Mouse (Mus musculus) megakaryocyte, embryonic 14.5 days (primary cell): Measurements from ENCODE around the gene Nhlrc1. TPM values are rescaled to one million over a fixed set of nuclear protein-coding genes. Genes with fewer than 3 reads are reported as not detected.
A peak's percentile ranks its signal among the peaks of the same experiment; 100 is the strongest.

ENCODE experiments used
- H3K27me3 ChIP-seq: replicated peaks from 2 replicates; pipeline ENCODE3; 2012; ENCODE audit warnings: inconsistent platforms
- H3K36me3 ChIP-seq: replicated peaks from 2 replicates; pipeline ENCODE3; 2012; ENCODE audit warnings: low read length, inconsistent platforms, mixed read lengths
- H3K4me1 ChIP-seq: 2 replicates; pipeline ENCODE4 v1.6.1; 2012; ENCODE audit warnings: inconsistent platforms
- H3K4me3 ChIP-seq: replicated peaks from 2 replicates; pipeline ENCODE3; 2012; ENCODE audit warnings: moderate library complexity, mild to moderate bottlenecking, inconsistent platforms
- H3K9me3 ChIP-seq: 2 replicates; pipeline ENCODE4 v1.6.1; 2012; ENCODE audit warnings: inconsistent platforms
- FLI1 ChIP-seq: IDR thresholded peaks from 2 replicates; pipeline ENCODE4 v1.6.1; 2012; ENCODE audit warnings: low read length, inconsistent platforms, mixed read lengths
- GATA1 ChIP-seq: IDR thresholded peaks from 3 replicates; pipeline ENCODE4 v1.6.1; 2012; ENCODE audit warnings: mixed read lengths, low read length, inconsistent platforms, borderline replicate concordance
- polyA plus RNA-seq: library from polyadenylated mRNA; stranded (reverse); fragments of >175 nt; gene quantifications from 2 replicates; pipeline ENCODE4 v1.2.3, GENCODE M21; 2012; ENCODE audit warnings: low replicate concordance; ENCODE audit not compliant: insufficient read depth

Gene Nhlrc1
- polyA plus RNA-seq, 1 experiment = 0.87 TPM

GRCm38 (mm10) chr13:47043030-47043680 lies 28.5 kb upstream of the Nhlrc1 start, which contains the start of gene Kdm1b:
TSS of gene Kdm1b (plus strand) at chr13:47043499.
- peak within 1 kb of the TSS; percentile 96 for H3K4me3 ChIP-seq
- H3K36me3 ChIP-seq = peaks cover 3% of the 10 kb centered on the region
- no peaks in the 10 kb centered on the region for H3K9me3 ChIP-seq
- peaks cover 12% of the 10 kb centered on the region for H3K27me3 ChIP-seq
- peaks cover 20% of the 10 kb centered on the region for H3K4me1 ChIP-seq
- TF ChIP-seq FLI1 (no peak), GATA1 (no peak)

GRCm38 (mm10) chr13:47042024-47042633 lies 27.5 kb upstream of the Nhlrc1 start:
- peak overlapping the region; percentile 96 for H3K4me3 ChIP-seq
- H3K36me3 ChIP-seq = no peaks in the 10 kb centered on the region
- peaks cover 20% of the 10 kb centered on the region for H3K4me1 ChIP-seq
- no peak for TF ChIP-seq FLI1
- no peak for TF ChIP-seq GATA1
- peaks cover 12% of the 10 kb centered on the region for H3K27me3 ChIP-seq
- H3K9me3 ChIP-seq = no peaks in the 10 kb centered on the region

- Histone ChIP-seq H3K36me3 (no peaks in the 10 kb centered on the region), H3K27me3 (peaks cover 16% of the 10 kb centered on the region), H3K9me3 (no peaks in the 10 kb centered on the region), H3K4me3 (no peak overlapping the region), H3K4me1 (peaks cover 20% of the 10 kb centered on the region)
- TF ChIP-seq FLI1 (no peak), GATA1 (no peak)
Measured at GRCm38 (mm10) chr13:47040061-47040460, 25.4 kb upstream of the Nhlrc1 start.

- no peak overlapping the region for H3K4me3 ChIP-seq
- TF ChIP-seq FLI1 (no peak), GATA1 (no peak)
- peaks cover 9% of the 10 kb centered on the region for H3K27me3 ChIP-seq
- no peaks in the 10 kb centered on the region for H3K9me3 ChIP-seq
- peaks cover 13% of the 10 kb centered on the region for H3K4me1 ChIP-seq
- no peaks in the 10 kb centered on the region for H3K36me3 ChIP-seq
Measured at GRCm38 (mm10) chr13:47037946-47038345, 23.3 kb upstream of the Nhlrc1 start.

GRCm38 (mm10) chr13:47033602-47034001 lies 19.0 kb upstream of the Nhlrc1 start:
- peaks cover 12% of the 10 kb centered on the region for H3K27me3 ChIP-seq
- H3K4me3 ChIP-seq = no peak overlapping the region
- H3K36me3 ChIP-seq = no peaks in the 10 kb centered on the region
- no peaks in the 10 kb centered on the region for H3K9me3 ChIP-seq
- peaks cover 8% of the 10 kb centered on the region; the same call in 1 of the 2 replicates for H3K4me1 ChIP-seq
- no peak for TF ChIP-seq GATA1
- TF ChIP-seq FLI1 = no peak

- Histone ChIP-seq H3K4me1 (peaks cover 8% of the 10 kb centered on the region; the same call in 1 of the 2 replicates), H3K9me3 (no peaks in the 10 kb centered on the region), H3K4me3 (no peak overlapping the region), H3K36me3 (no peaks in the 10 kb centered on the region), H3K27me3 (peaks cover 7% of the 10 kb centered on the region)
- TF ChIP-seq GATA1 (no peak), FLI1 (no peak)
Measured at GRCm38 (mm10) chr13:47030376-47031107, 15.9 kb upstream of the Nhlrc1 start.

GRCm38 (mm10) chr13:47020798-47021197 lies 6.1 kb upstream of the Nhlrc1 start:
- no peaks in the 10 kb centered on the region for H3K9me3 ChIP-seq
- no peak overlapping the region for H3K4me3 ChIP-seq
- H3K27me3 ChIP-seq = no peaks in the 10 kb centered on the region
- H3K4me1 ChIP-seq = peaks cover 8% of the 10 kb centered on the region; the same call in 1 of the 2 replicates
- H3K36me3 ChIP-seq = no peaks in the 10 kb centered on the region
- no peak for TF ChIP-seq FLI1
- TF ChIP-seq GATA1 = no peak

GRCm38 (mm10) chr13:47019774-47020173 lies 5.1 kb upstream of the Nhlrc1 start:
- H3K36me3 ChIP-seq = no peaks in the 10 kb centered on the region
- H3K9me3 ChIP-seq = no peaks in the 10 kb centered on the region
- TF ChIP-seq FLI1 (no peak), GATA1 (no peak)
- H3K4me1 ChIP-seq = peaks cover 12% of the 10 kb centered on the region
- H3K4me3 ChIP-seq = no peak overlapping the region
- H3K27me3 ChIP-seq = no peaks in the 10 kb centered on the region

- H3K36me3 ChIP-seq = no peaks in the 10 kb centered on the region
- TF ChIP-seq GATA1 = no peak
- no peak for TF ChIP-seq FLI1
- H3K4me3 ChIP-seq = no peak overlapping the region
- H3K27me3 ChIP-seq = peaks cover 12% of the 10 kb centered on the region
- peaks cover 5% of the 10 kb centered on the region; the same call in 1 of the 2 replicates for H3K9me3 ChIP-seq
- H3K4me1 ChIP-seq = peaks cover 26% of the 10 kb centered on the region
Measured at GRCm38 (mm10) chr13:47017259-47017658, 2.6 kb upstream of the Nhlrc1 start.

- peaks cover 17% of the 10 kb centered on the region for H3K9me3 ChIP-seq
- H3K27me3 ChIP-seq = peaks cover 14% of the 10 kb centered on the region
- H3K4me1 ChIP-seq = peaks cover 26% of the 10 kb centered on the region
- TF ChIP-seq FLI1 (no peak), GATA1 (no peak)
- peak overlapping the region; percentile 93 for H3K4me3 ChIP-seq
- H3K36me3 ChIP-seq = no peaks in the 10 kb centered on the region
Measured at GRCm38 (mm10) chr13:47015195-47015501, 498 bp upstream of the Nhlrc1 start.
